Mouse (Mus musculus) midbrain, embryonic 14.5 days (tissue): Measurements from ENCODE around the gene Tfpi. TPM values are rescaled to one million over a fixed set of nuclear protein-coding genes. Genes with fewer than 3 reads are reported as not detected.

Experiments
- ATAC-seq: fragments of 200-750 bp; cut with Nextera tagmentation; 2 replicates; pipeline ENCODE4 v1.8.0; 2017; ENCODE audit warnings: moderate number of reproducible peaks, moderate library complexity; ENCODE audit not compliant: low FRiP score, low TSS enrichment
- DNase-seq: peaks from one replicate; pipeline ENCODE4 v3.0.0-alpha.2; 2015
- H3K27ac ChIP-seq: fragments of 300-500 bp; sonication (generic); replicated peaks from 2 replicates; pipeline ENCODE4 v1.5.1; 2014; ENCODE audit warnings: mild to moderate bottlenecking, low read depth, low read length, moderate library complexity
- H3K27me3 ChIP-seq: fragments of 300-500 bp; sonication (generic); 2 replicates; pipeline ENCODE4 v1.6.1; 2014; ENCODE audit warnings: low read length, control low read depth, mixed read lengths; ENCODE audit not compliant: control insufficient read depth, insufficient read depth
- H3K36me3 ChIP-seq: fragments of 300-500 bp; sonication (generic); 2 replicates; pipeline ENCODE4 v1.6.1; 2014; ENCODE audit warnings: low read length, control low read depth; ENCODE audit not compliant: control insufficient read depth, insufficient read depth
- H3K4me1 ChIP-seq: fragments of 300-500 bp; sonication (generic); 2 replicates; pipeline ENCODE4 v1.6.1; 2014; ENCODE audit warnings: mild to moderate bottlenecking, antibody characterized with exemption, low read length, control low read depth; ENCODE audit not compliant: control insufficient read depth, insufficient read depth
- H3K4me2 ChIP-seq: fragments of 300-500 bp; sonication (generic); 2 replicates; pipeline ENCODE4 v1.6.1; 2014; ENCODE audit warnings: mild to moderate bottlenecking, low read length, moderate library complexity
- H3K4me3 ChIP-seq: fragments of 300-500 bp; sonication (generic); replicated peaks from 2 replicates; pipeline ENCODE4 v1.5.1; 2014; ENCODE audit warnings: low read depth, low read length
- H3K9ac ChIP-seq: fragments of 300-500 bp; sonication (generic); replicated peaks from 2 replicates; pipeline ENCODE4 v1.6.1; 2014; ENCODE audit warnings: mild to moderate bottlenecking, low read length, moderate library complexity
- H3K9me3 ChIP-seq: fragments of 300-500 bp; sonication (generic); 2 replicates; pipeline ENCODE4 v1.6.1; 2016; ENCODE audit warnings: low read length, control low read depth, mixed read lengths; ENCODE audit not compliant: control insufficient read depth
- WGBS: fragments of 180-500 bp; shearing (Covaris S2); extraction: QIAGEN DNeasy Blood & Tissue Kit; methylation state at CpG from one replicate; pipeline ENCODE4 v1.1.7; 2014; 5-methylcytosine and 5-hydroxymethylcytosine counted together
- polyA plus RNA-seq: library from polyadenylated mRNA; unstranded; fragments of >200 nt; fragmentation: Nextera tagmentation; extraction: Ambion mirVana; gene quantifications from 2 replicates; pipeline ENCODE4 v1.2.1, GENCODE M21; 2014

Tfpi gene
- polyA plus RNA-seq, 1 experiment from 2014 or later = 17.7 TPM

DNA sequence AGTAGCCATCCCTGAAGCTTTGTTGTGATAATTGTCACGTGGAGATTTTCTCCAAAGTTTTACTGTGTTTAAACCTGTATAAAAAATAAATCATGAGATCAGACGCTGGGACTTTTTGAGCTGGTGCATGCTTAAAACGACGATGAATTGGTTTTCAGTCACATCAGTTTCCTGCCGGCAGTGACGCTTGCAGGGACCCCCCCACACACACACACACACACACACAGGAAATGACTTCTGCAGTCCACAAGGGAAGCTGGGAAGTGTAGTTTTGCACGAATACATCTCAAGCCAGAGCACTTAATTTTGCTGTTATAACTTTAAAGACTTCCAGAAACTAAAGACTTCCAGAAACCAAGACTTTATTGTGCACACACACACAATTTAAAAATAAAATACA lies 5.3 kb upstream of the Tfpi start:
- H3K4me2 ChIP-seq = peak overlapping the region; percentile 29
- DNase-seq = peak; percentile 65
- no peak overlapping the region for H3K4me3 ChIP-seq
- no peaks in the 10 kb centered on the region for H3K9me3 ChIP-seq
- no peaks in the 10 kb centered on the region for H3K36me3 ChIP-seq
- ATAC-seq = peak; percentile 66; the same call in 1 of the 2 replicates
- no peaks in the 10 kb centered on the region for H3K27me3 ChIP-seq
- 55% methylated on average over 7 of the region's 7 CpGs for WGBS
- no peak overlapping the region for H3K27ac ChIP-seq
- no peaks in the 10 kb centered on the region for H3K4me1 ChIP-seq
- no peak overlapping the region for H3K9ac ChIP-seq

DNA sequence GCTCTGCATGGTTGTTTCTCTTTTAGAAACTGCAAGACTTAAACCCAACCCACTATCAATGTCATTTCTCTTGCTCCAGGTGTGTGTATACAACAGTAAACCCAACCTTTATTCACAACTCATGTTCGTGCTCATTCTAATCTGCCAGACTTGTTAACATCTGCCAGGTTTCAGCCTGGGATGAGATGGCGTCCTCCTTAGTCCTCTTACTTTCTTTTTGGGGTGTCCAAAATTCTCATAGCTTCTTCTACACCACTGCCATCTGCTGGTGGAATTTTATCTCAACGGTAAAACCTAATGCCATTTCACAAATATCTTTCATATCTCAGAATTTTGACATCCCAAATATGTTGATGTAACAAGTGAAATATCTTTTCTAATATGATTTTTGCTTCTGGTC lies 2.5 kb upstream of the Tfpi start:
- WGBS = 36% methylated on average over 3 of the region's 3 CpGs
- Histone ChIP-seq H3K4me1 (no peaks in the 10 kb centered on the region), H3K4me3 (no peak overlapping the region), H3K4me2 (no peak overlapping the region), H3K27ac (no peak overlapping the region), H3K9ac (no peak overlapping the region), H3K9me3 (no peaks in the 10 kb centered on the region), H3K36me3 (no peaks in the 10 kb centered on the region), H3K27me3 (no peaks in the 10 kb centered on the region)
- no peak for ATAC-seq
- peak; percentile 52 for DNase-seq

- ATAC-seq (no peak), DNase-seq (no peak)
- H3K27me3 ChIP-seq = no peaks in the 10 kb centered on the region
- no peaks in the 10 kb centered on the region for H3K36me3 ChIP-seq
- 92% methylated on average over 6 of the region's 6 CpGs for WGBS
- H3K9me3 ChIP-seq = no peaks in the 10 kb centered on the region
- no peak overlapping the region for H3K9ac ChIP-seq
- H3K27ac ChIP-seq = no peak overlapping the region
- no peaks in the 10 kb centered on the region for H3K4me1 ChIP-seq
- no peak overlapping the region for H3K4me3 ChIP-seq
- no peak overlapping the region for H3K4me2 ChIP-seq
Observed at GRCm38 (mm10) chr2:84477759-84478158, 1.2 kb upstream of the Tfpi start.

DNA sequence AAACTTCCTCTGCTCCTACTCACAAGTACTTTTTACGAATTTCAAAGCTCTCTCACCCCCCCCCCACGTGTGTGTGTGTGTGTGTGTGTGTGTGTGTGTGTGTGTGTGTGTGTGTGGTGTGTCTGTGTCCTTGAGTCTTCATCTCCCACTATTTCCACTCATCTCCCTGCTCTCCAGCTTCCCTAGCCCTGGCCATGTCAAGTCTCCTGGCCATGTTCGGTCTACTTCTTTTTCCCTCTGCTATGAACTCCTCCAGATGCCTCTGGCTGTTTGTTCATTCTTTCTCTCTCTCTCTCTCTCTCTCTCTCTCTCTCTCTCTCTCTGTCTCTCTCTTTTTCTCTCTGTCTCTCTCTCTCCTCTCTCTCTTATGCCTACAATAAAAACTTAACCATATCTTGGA lies 444 bp downstream of the Tfpi start:
- H3K4me3 ChIP-seq = no peak overlapping the region
- DNase-seq (no peak), ATAC-seq (no peak)
- H3K4me2 ChIP-seq = no peak overlapping the region
- H3K9ac ChIP-seq = no peak overlapping the region
- H3K27ac ChIP-seq = no peak overlapping the region
- WGBS = 62% methylated on average over 3 of the region's 3 CpGs
- no peaks in the 10 kb centered on the region for H3K4me1 ChIP-seq
- H3K27me3 ChIP-seq = no peaks in the 10 kb centered on the region
- no peaks in the 10 kb centered on the region for H3K9me3 ChIP-seq
- no peaks in the 10 kb centered on the region for H3K36me3 ChIP-seq

DNA sequence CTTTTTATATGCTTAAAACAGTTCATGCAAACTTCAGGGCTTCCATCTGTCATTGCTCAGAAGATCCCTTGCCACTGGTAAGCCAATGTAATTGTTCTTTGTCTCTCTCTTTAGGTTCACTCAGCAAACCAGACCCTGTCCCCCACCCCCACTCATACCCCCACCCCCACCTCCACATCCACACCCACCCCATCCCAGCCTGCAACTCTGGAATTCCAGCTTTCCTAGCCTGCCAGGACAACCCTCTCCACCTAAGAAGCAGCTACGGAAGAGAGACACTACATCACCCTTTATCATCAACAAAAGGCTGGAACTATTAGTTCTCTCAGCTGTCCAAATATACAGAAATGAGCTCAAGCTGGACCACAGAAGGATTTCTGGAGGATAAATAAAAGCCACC lies 974 bp downstream of the Tfpi start:
- DNase-seq (no peak), ATAC-seq (no peak)
- 52% methylated on average over 1 of the region's 1 CpGs for WGBS
- Histone ChIP-seq H3K4me3 (no peak overlapping the region), H3K27me3 (no peaks in the 10 kb centered on the region), H3K9me3 (no peaks in the 10 kb centered on the region), H3K4me1 (no peaks in the 10 kb centered on the region), H3K36me3 (no peaks in the 10 kb centered on the region), H3K4me2 (no peak overlapping the region), H3K27ac (no peak overlapping the region), H3K9ac (no peak overlapping the region)

DNA sequence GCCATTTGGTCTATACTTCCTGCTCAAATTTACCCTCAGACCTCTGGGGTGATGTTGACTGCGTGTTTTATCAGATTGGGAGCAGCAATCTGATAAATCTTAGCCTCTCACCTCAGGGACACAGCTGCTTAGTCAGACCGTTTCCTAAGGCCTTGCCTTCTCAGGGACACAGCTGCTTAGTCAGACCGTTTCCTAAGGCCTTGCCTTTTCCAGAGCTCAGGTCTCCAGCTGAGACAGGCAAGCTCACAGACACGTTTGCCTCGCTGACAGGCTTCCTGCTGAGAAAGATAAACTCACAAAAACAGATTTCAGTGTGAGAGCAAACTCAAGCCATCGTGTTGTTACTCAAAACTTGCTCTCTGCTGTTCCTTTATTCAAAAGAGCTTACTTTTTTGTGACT lies 1.9 kb downstream of the Tfpi start:
- H3K9me3 ChIP-seq = no peaks in the 10 kb centered on the region
- H3K9ac ChIP-seq = no peak overlapping the region; the same call in 1 of the 2 replicates
- no peak overlapping the region for H3K4me3 ChIP-seq
- H3K4me2 ChIP-seq = no peak overlapping the region
- H3K36me3 ChIP-seq = no peaks in the 10 kb centered on the region
- ATAC-seq (no peak), DNase-seq (no peak)
- H3K4me1 ChIP-seq = no peaks in the 10 kb centered on the region
- 11% methylated on average over 6 of the region's 6 CpGs for WGBS
- H3K27ac ChIP-seq = no peak overlapping the region
- H3K27me3 ChIP-seq = no peaks in the 10 kb centered on the region

GRCm38 (mm10) chr2:84473941-84474530 lies 2.5 kb downstream of the Tfpi start:
- H3K4me3 ChIP-seq = no peak overlapping the region
- H3K4me2 ChIP-seq = no peak overlapping the region
- H3K36me3 ChIP-seq = no peaks in the 10 kb centered on the region
- ATAC-seq (no peak), DNase-seq (no peak)
- H3K9me3 ChIP-seq = no peaks in the 10 kb centered on the region
- no peak overlapping the region for H3K27ac ChIP-seq
- WGBS = 70% methylated on average over 14 of the region's 14 CpGs
- no peak overlapping the region for H3K9ac ChIP-seq
- no peaks in the 10 kb centered on the region for H3K27me3 ChIP-seq
- no peaks in the 10 kb centered on the region for H3K4me1 ChIP-seq

GRCm38 (mm10) chr2:84467391-84467790 lies 9.2 kb downstream of the Tfpi start:
- Histone ChIP-seq H3K36me3 (no peaks in the 10 kb centered on the region), H3K4me1 (no peaks in the 10 kb centered on the region), H3K27ac (no peak overlapping the region), H3K4me3 (no peak overlapping the region), H3K27me3 (no peaks in the 10 kb centered on the region), H3K9ac (no peak overlapping the region), H3K9me3 (no peaks in the 10 kb centered on the region), H3K4me2 (no peak overlapping the region)
- WGBS = 93% methylated on average over 4 of the region's 4 CpGs
- ATAC-seq = no peak
- DNase-seq = no peak

DNA sequence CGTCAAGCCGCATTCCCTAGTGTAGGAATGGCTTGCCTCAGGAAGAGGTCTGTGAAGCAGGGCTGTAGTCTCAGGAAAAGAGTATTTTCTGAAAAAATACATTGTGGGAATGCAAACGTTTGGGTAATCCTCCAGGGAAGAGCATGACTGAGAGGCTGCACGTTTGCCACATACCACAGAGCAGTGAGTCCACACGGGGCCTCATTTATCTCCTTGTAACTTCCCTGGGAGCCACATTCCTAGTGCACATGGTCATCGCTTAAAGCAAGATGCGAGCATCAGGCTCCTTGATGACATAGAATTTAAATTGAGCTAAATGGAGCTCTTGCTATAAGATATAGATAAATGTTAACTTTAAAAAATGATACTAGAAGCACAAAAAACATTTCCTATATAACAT lies 11.6 kb downstream of the Tfpi start:
- ATAC-seq = no peak
- Histone ChIP-seq H3K36me3 (no peaks in the 10 kb centered on the region), H3K4me3 (no peak overlapping the region), H3K27me3 (no peaks in the 10 kb centered on the region), H3K4me1 (no peaks in the 10 kb centered on the region), H3K9me3 (no peaks in the 10 kb centered on the region), H3K27ac (no peak overlapping the region), H3K4me2 (no peak overlapping the region), H3K9ac (no peak overlapping the region)
- 63% methylated on average over 7 of the region's 7 CpGs for WGBS
- no peak for DNase-seq
